ENCODE assay signal across 8 mouse cellular contexts in the genomic region with DNA sequence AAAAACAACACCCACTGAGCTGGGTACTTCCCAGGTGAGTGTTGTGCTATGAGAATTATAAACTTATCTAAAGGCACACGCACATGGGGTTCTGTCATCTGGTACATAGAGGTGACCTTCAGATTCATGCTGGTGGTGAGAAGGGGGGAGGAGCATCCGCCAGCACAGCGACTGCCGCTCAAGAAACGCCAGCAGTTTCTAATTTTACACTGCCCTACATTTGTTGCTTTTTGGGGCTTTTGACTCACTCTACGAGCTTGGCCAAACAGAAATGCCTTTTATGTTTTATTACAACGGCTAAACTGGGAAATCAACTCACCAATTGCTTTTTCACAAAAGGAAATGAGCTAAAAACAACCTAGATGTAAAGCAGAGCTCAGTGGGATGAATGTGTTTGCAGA. TPM values are rescaled to one million over a fixed set of nuclear protein-coding genes. Genes with fewer than 3 reads are reported as not detected.
DNase-seq lines count a peak whose midpoint lies in the region; ATAC-seq lines count a peak whose summit lies in the region.

No protein-coding gene starts in this region.

- H3K4me1 ChIP-seq in limb, embryonic 11.5 days (ENCODE audit: control insufficient read depth, insufficient read depth, low read length) = peaks cover 9% of the 10 kb centered on the region; the same call in 1 of the 2 replicates
- peaks cover 8% of the 10 kb centered on the region; the same call in 1 of the 2 replicates for H3K4me1 ChIP-seq in stomach, embryonic 15.5 days

- intact Hi-C loops in heart, postnatal 36 days (cut with DNase I) = no loop called here

- peak overlapping the region; percentile 17; the same call in 1 of the 2 replicates for H3K4me2 ChIP-seq in limb, embryonic 11.5 days (ENCODE audit: low read depth, severe bottlenecking)
- H3K4me2 ChIP-seq in stomach, embryonic 15.5 days = peak overlapping the region; percentile 49

- peak; percentile 88 for DNase-seq in heart, adult 11 months
- DNase-seq in heart, postnatal 36 days = no peak
- DNase-seq in thymus, postnatal 25 days = peak; percentile 21
- DNase-seq in thymus, postnatal 0 days (ENCODE audit: low spot score) = no peak
- peak; percentile 25 to 36 for DNase-seq in heart, adult 9 months (ENCODE audit: low spot score in 2 of 2)
- DNase-seq in limb, embryonic 11.5 days (ENCODE audit: low spot score) = peak; percentile 46
- no peak for DNase-seq in lung, adult 18-20 months

- H3K27me3 ChIP-seq in limb, embryonic 11.5 days (ENCODE audit: control insufficient read depth, insufficient read depth, low read length) = no peaks in the 10 kb centered on the region
- no peaks in the 10 kb centered on the region for H3K27me3 ChIP-seq in stomach, embryonic 15.5 days (replicated peaks)

- peak overlapping the region; percentile 47; the same call in 1 of the 2 replicates for H3K27ac ChIP-seq in limb, embryonic 11.5 days (replicated peaks; ENCODE audit: low read depth, low read length)
- H3K27ac ChIP-seq in stomach, embryonic 15.5 days = peak overlapping the region; percentile 49

- WGBS in limb, embryonic 11.5 days = 13% methylated on average over 7 of the region's 7 CpGs
- 11% methylated on average over 7 of the region's 7 CpGs for WGBS in stomach, embryonic 15.5 days

- no peaks in the 10 kb centered on the region for H3K36me3 ChIP-seq in limb, embryonic 11.5 days (ENCODE audit: control insufficient read depth, insufficient read depth, low read length)
- H3K36me3 ChIP-seq in stomach, embryonic 15.5 days = no peaks in the 10 kb centered on the region

- ATAC-seq in limb, embryonic 11.5 days (ENCODE audit: insufficient number of reproducible peaks, low FRiP score, low TSS enrichment, low read depth) = no peak
- ATAC-seq in stomach, embryonic 15.5 days (ENCODE audit: insufficient read depth, low FRiP score, low read depth) = no peak

- H3K4me3 ChIP-seq in limb, embryonic 11.5 days (ENCODE audit: low read depth, low read length) = no peak overlapping the region
- peak overlapping the region; percentile 18; the same call in 1 of the 2 replicates for H3K4me3 ChIP-seq in stomach, embryonic 15.5 days (replicated peaks)

- H3K9me3 ChIP-seq in limb, embryonic 11.5 days (ENCODE audit: control insufficient read depth, low read length) = no peaks in the 10 kb centered on the region
- no peaks in the 10 kb centered on the region for H3K9me3 ChIP-seq in stomach, embryonic 15.5 days

- no peak overlapping the region for H3K9ac ChIP-seq in limb, embryonic 11.5 days (ENCODE audit: low read length)
- H3K9ac ChIP-seq in stomach, embryonic 15.5 days = no peak overlapping the region

RNA-seq across cellular contexts. Expression of gene Rnft1, which starts 11.7 kb away (rescaled TPM):
- 10 to 100 TPM; 29.5 to 29.7 TPM for total RNA-seq in heart, postnatal 36 days (2021)
- polyA plus RNA-seq in thymus, postnatal 0 days (2015; fragmentation: Nextera tagmentation; extraction: Ambion mirVana) = 41.4 and 42.7 TPM in 2 replicates
- 29.5 and 31.1 TPM in 2 replicates for polyA plus RNA-seq in limb, embryonic 11.5 days (2014; fragmentation: Nextera tagmentation; extraction: Ambion mirVana)
- 51.0 and 52.0 TPM in 2 replicates for polyA plus RNA-seq in stomach, embryonic 15.5 days (2015; fragmentation: Nextera tagmentation; extraction: Ambion mirVana)

Comparison
In these comparisons a context has a peak if more than half of its experiments do, and no peak if none do; other contexts are left out.
1. DNase-seq: peak in heart, adult 11 months (single experiment), thymus, postnatal 25 days (single experiment), heart, adult 9 months (2 of 2) and limb, embryonic 11.5 days (single experiment); none in heart, postnatal 36 days (0 of 2), thymus, postnatal 0 days (single experiment) and lung, adult 18-20 months (0 of 2).